Mouse (Mus musculus): ENCODE data around the gene Gm20809. TPM values are rescaled to one million over a fixed set of nuclear protein-coding genes. Genes with fewer than 3 reads are reported as not detected.
"Not testable (repeated sequence)": the region's sequence is repeated elsewhere in the genome, so short reads cannot be mapped to it uniquely, and the experiment has no call there.

The Gm20809 gene
- total RNA-seq (2012; rRNA removed) = not detected in 2 replicates
- polyA plus RNA-seq (2012; ENCODE audit: insufficient read depth in 1 of 2, insufficient read length in 2 of 2, low read depth in 1 of 2, low replicate concordance in 2 of 2, missing spikeins in 1 of 2) = not detected

DNA sequence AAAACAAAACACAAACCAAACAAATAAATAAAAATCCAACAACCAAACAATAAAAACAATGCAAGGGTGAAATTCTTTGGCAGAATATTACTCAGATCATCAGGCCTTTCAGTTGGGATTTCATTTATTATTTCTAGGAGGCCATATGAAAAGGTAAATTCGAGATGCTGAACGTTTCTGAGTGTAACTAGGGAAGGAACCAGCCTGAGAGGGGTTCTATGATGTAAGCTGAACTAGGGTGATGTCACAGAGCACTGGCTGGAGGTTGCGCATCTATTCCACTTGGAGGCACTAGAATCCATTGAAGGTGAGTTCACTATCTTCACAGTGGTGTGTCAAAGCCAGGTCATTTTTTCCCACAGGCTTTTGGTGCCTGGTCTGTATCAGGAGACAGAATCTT is at the start of gene Gm20809:
Gene Gm20809, plus strand, starts transcription at position 301 of the 400 bp plus-strand sequence.
- not testable (repeated sequence) for H3K79me2 ChIP-seq (ENCODE audit: control insufficient read depth, insufficient read depth, low read length, poor library complexity); H3K27me3 ChIP-seq (ENCODE audit: control insufficient read depth in 1 of 2, insufficient read depth in 2 of 2, low read length in 2 of 2); DNase-seq (ENCODE audit: low read depth, low spot score); H3K27ac ChIP-seq (ENCODE audit: control insufficient read depth, low read depth, low read length); H3K36me3 ChIP-seq (ENCODE audit: control insufficient read depth in 1 of 2, insufficient read depth in 2 of 2, low read length in 2 of 2); H3K4me3 ChIP-seq (ENCODE audit: control insufficient read depth in 1 of 2, insufficient read depth in 1 of 2, low read depth in 2 of 2, low read length in 2 of 2); H3K4me1 ChIP-seq (ENCODE audit: control insufficient read depth in 1 of 2, insufficient read depth in 2 of 2, low read length in 2 of 2); H3K9ac ChIP-seq (ENCODE audit: control insufficient read depth, low read depth, low read length, poor library complexity, severe bottlenecking); H3K9me3 ChIP-seq (replicated peaks; ENCODE audit: insufficient read depth, low read length)
